Mouse (Mus musculus) stomach, postnatal 0 days (tissue): ENCODE data around the gene Mrm3. TPM values are rescaled to one million over a fixed set of nuclear protein-coding genes. Genes with fewer than 3 reads are reported as not detected.

Source experiments
- ATAC-seq: fragments of 200-750 bp; cut with Nextera tagmentation; 2 replicates; pipeline ENCODE4 v1.8.0; 2017; ENCODE audit not compliant: low FRiP score, low TSS enrichment
- DNase-seq: peaks from one replicate; pipeline ENCODE4 v3.0.0-alpha.2; 2016; ENCODE audit warnings: low spot score
- H3K27ac ChIP-seq: fragments of 300-500 bp; sonication (generic); replicated peaks from 2 replicates; pipeline ENCODE4 v1.5.1; 2014; ENCODE audit warnings: mild to moderate bottlenecking, control low read depth
- H3K27me3 ChIP-seq: fragments of 300-500 bp; sonication (generic); 2 replicates; pipeline ENCODE4 v1.6.1; 2014; ENCODE audit warnings: low read length; ENCODE audit not compliant: control insufficient read depth, insufficient read depth
- H3K36me3 ChIP-seq: fragments of 300-500 bp; sonication (generic); 2 replicates; pipeline ENCODE4 v1.6.1; 2014; ENCODE audit warnings: low read length, mixed read lengths; ENCODE audit not compliant: control insufficient read depth, insufficient read depth
- H3K4me1 ChIP-seq: fragments of 300-500 bp; sonication (generic); replicated peaks from 2 replicates; pipeline ENCODE4 v1.6.1; 2014; ENCODE audit warnings: antibody characterized with exemption; ENCODE audit not compliant: control insufficient read depth, insufficient read depth
- H3K4me2 ChIP-seq: fragments of 300-500 bp; sonication (generic); replicated peaks from 2 replicates; pipeline ENCODE4 v1.6.1; 2014; ENCODE audit warnings: low read depth, mild to moderate bottlenecking, control low read depth, moderate library complexity
- H3K4me3 ChIP-seq: fragments of 300-500 bp; sonication (generic); 2 replicates; pipeline ENCODE4 v1.5.1; 2014; ENCODE audit warnings: low read depth, low read length, control low read depth
- H3K9ac ChIP-seq: fragments of 300-500 bp; sonication (generic); 2 replicates; pipeline ENCODE4 v1.6.1; 2014; ENCODE audit warnings: mild to moderate bottlenecking, low read length, control low read depth, mixed read lengths
- H3K9me3 ChIP-seq: fragments of 300-500 bp; sonication (generic); 2 replicates; pipeline ENCODE4 v1.6.1; 2016; ENCODE audit warnings: low read length; ENCODE audit not compliant: control insufficient read depth
- CTCF ChIP-seq: IDR thresholded peaks from 2 replicates; pipeline ENCODE4 v1.5.1; 2016; ENCODE audit warnings: antibody characterized with exemption, low read depth, mild to moderate bottlenecking, moderate library complexity
- EP300 ChIP-seq: optimal IDR thresholded peaks from 2 replicates; pipeline ENCODE3; 2016; ENCODE audit warnings: antibody characterized with exemption
- WGBS: fragments of 180-500 bp; shearing (Covaris S2); extraction: QIAGEN DNeasy Blood & Tissue Kit; methylation state at CpG from one replicate; pipeline ENCODE4 v1.1.7; 2014; 5-methylcytosine and 5-hydroxymethylcytosine counted together
- polyA plus RNA-seq: library from polyadenylated mRNA; unstranded; fragments of >200 nt; fragmentation: Nextera tagmentation; extraction: Ambion mirVana; gene quantifications from 2 replicates; pipeline ENCODE4 v1.2.1, GENCODE M21; 2015

Gene Mrm3
- polyA plus RNA-seq, 1 experiment from 2014 or later = 14.7 TPM

DNA sequence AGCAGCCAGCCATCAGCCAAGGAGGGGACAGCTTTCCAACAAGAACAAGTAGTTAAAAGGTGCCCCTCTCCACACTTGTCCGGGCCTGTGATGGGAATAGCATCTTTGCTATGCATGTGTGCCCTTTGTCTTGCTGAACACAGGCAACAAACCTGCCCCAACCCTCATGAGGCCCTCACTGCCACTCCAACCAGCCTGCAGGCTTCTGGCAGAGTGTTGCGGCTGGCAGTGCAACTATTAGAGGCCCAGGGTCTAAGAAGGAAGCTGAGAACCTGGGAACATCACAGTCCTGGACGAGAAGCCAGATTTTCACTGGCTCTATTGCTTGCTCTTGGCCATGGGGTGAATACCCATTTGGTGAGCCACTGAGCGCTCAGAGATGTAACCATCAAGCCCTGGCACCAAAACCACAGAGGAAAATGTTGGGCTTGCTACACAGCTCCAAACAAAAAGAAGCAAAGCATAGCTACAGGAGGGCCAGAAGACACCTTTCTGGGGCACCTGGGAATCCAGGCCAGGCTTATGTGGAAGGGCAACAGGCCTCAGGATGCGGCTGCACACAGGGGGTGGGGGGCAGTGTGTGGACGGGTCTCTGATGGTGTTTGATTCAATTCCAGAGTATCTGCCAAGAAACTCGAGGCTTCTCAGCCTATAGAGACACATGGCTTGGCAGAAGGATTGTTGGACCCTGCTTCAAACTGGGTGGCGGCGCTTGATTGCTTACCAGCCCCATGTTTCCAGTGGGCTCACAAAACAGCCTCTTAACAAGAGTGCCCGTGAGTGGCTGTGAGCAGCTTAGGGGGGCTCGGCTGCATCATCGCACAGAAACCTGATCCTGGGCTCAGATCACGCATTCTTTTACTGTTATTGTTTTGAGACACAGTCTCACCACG lies 35.7 kb downstream of the Mrm3 start:
- no peak overlapping the region for H3K4me3 ChIP-seq
- ATAC-seq (no peak), DNase-seq (no peak)
- H3K9ac ChIP-seq = no peak overlapping the region
- H3K27ac ChIP-seq = peak overlapping the region; percentile 61
- no peaks in the 10 kb centered on the region for H3K4me1 ChIP-seq
- H3K4me2 ChIP-seq = no peak overlapping the region
- 50% methylated on average over 14 of the region's 14 CpGs for WGBS
- no peaks in the 10 kb centered on the region for H3K27me3 ChIP-seq
- TF ChIP-seq CTCF = no peak
- TF ChIP-seq EP300 = no peak
- H3K36me3 ChIP-seq = 0 out of 2 replicates have a peak, but pooled peaks cover 2% of the 10 kb centered on the region
- H3K9me3 ChIP-seq = no peaks in the 10 kb centered on the region

DNA sequence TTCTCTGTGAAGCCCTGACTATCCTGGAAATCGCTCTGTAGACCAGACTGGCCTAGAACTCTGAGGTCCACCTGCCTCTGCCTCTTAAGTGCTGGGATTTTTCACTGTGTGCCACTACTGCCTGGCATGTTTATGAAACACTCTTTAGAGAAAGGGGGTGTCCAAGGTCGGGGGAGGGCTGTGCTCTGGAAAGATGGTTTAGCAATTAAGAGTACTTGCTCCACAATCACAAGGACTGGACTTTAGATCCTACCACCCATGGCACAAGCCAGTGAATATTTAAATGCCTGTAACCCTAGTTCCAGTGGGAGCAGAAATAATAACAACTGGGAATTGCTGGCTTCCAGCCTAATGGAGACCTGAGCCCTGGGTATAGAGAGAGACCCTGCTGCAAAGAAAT lies 36.5 kb downstream of the Mrm3 start:
- no peaks in the 10 kb centered on the region for H3K27me3 ChIP-seq
- WGBS = 64% methylated on average over 2 of the region's 2 CpGs
- no peak overlapping the region for H3K4me2 ChIP-seq
- H3K9ac ChIP-seq = no peak overlapping the region
- DNase-seq (no peak), ATAC-seq (no peak)
- H3K36me3 ChIP-seq = no peaks in the 10 kb centered on the region
- H3K4me1 ChIP-seq = no peaks in the 10 kb centered on the region
- no peak for TF ChIP-seq CTCF
- TF ChIP-seq EP300 = no peak
- H3K27ac ChIP-seq = no peak overlapping the region
- H3K4me3 ChIP-seq = no peak overlapping the region
- H3K9me3 ChIP-seq = no peaks in the 10 kb centered on the region

DNA sequence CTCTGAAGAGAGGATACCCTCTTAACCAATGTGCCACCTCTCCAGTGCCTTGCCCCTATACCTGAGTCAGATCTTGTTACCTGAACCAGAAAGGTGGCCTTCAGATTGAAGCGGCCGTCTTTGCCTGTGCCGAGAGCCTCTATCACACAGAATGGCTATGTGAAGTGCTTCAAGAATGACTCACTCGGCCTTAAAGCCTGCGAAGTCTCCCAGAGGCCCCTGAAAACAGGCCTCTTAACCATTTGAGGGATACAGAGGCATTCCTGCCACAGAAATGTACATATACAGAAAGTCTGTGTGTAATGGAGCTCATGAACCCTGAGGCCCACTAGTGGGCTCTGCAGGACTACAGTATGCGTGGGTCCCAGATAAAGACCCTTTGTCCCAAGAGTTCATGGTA lies 40.3 kb downstream of the Mrm3 start:
- no peak for ATAC-seq
- no peaks in the 10 kb centered on the region for H3K27me3 ChIP-seq
- H3K27ac ChIP-seq = no peak overlapping the region
- no peak overlapping the region for H3K4me3 ChIP-seq
- TF ChIP-seq CTCF (peak; percentile 20), EP300 (no peak)
- peaks cover 3% of the 10 kb centered on the region; the same call in 1 of the 2 replicates for H3K4me1 ChIP-seq
- no peak overlapping the region for H3K4me2 ChIP-seq
- no peaks in the 10 kb centered on the region for H3K9me3 ChIP-seq
- no peak for DNase-seq
- H3K36me3 ChIP-seq = no peaks in the 10 kb centered on the region
- no peak overlapping the region for H3K9ac ChIP-seq
- WGBS = 77% methylated on average over 6 of the region's 6 CpGs

DNA sequence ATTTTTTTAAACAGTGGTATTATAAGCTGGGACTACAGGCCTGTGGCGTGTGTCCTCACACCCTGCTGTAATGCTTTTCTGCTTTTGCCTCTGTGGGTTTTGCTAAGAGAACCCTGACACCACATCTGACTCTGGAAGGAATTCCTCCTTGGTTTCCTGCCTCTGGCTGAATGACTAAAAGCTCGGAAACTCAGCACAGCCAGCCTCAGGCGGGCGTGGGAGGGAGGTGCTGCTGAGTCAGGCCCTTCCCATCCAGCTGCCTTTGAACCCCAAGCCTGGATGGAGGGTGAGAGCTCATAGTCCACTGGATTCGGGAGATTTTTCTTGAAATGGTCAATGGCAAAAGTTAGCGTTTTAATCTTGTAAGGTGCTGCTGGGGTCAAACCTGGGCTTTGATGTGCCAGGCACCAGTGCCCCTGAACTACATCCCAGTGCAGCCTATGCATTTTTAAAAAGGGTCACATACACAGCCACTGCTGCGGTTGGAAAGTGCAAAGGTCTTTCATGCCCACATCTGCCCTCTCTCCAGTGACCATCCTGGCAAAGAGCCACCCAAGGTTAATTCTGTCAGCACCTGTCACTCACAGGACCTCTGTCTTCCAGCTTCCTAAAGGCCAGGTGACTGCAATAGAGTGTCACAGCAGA lies 42.0 kb downstream of the Mrm3 start:
- Histone ChIP-seq H3K36me3 (no peaks in the 10 kb centered on the region), H3K4me1 (peaks cover 3% of the 10 kb centered on the region; the same call in 1 of the 2 replicates), H3K9ac (no peak overlapping the region), H3K27me3 (no peaks in the 10 kb centered on the region), H3K9me3 (no peaks in the 10 kb centered on the region), H3K27ac (0 out of 2 replicates have a peak overlapping the region, but pooled peaks have one; percentile 18), H3K4me2 (no peak overlapping the region), H3K4me3 (no peak overlapping the region)
- 35% methylated on average over 7 of the region's 7 CpGs for WGBS
- peak; percentile 45 for DNase-seq
- no peak for ATAC-seq
- no peak for TF ChIP-seq CTCF
- no peak for TF ChIP-seq EP300

DNA sequence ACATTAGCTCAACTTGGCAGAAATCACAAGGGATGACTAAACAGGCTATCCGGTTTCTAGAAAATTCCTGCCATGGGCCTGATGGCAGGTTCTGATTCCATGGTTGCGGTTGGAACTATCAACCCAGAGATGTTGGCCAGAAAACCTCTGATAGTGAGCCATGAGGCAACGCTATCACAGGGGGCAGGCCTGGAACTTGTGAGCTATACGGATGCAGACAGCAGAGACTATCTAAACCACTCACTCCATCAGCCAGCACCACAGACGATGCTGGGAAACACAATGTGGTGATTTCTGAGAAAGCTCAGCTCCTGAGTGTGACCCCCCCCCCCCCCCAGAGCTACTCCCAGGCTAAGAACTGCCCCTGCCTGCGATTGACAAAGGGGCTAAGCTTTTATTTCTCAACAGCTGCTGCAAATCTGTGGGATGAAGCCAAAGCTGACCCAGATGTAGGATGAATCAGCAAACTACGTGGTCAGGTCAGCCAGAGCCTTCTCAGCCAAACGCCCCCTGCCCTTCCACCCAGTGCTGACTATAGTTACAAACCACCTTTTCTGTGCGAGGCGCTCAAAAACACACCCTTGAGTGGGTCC lies 43.1 kb downstream of the Mrm3 start:
- Histone ChIP-seq H3K36me3 (no peaks in the 10 kb centered on the region), H3K4me1 (peaks cover 3% of the 10 kb centered on the region; the same call in 1 of the 2 replicates), H3K9me3 (no peaks in the 10 kb centered on the region), H3K4me3 (no peak overlapping the region), H3K27ac (no peak overlapping the region), H3K4me2 (no peak overlapping the region), H3K27me3 (no peaks in the 10 kb centered on the region), H3K9ac (no peak overlapping the region)
- 40% methylated on average over 10 of the region's 10 CpGs for WGBS
- TF ChIP-seq CTCF = no peak
- no peak for TF ChIP-seq EP300
- DNase-seq (no peak), ATAC-seq (peak; percentile 49; the same call in 1 of the 2 replicates)
